Mouse (Mus musculus): ENCODE results near the gene Rnase12. TPM values are rescaled to one million over a fixed set of nuclear protein-coding genes. Genes with fewer than 3 reads are reported as not detected.
"Not testable (repeated sequence)": the region's sequence is repeated elsewhere in the genome, so short reads cannot be mapped to it uniquely, and the experiment has no call there.

Gene Rnase12
- total RNA-seq, 2 experiments from 2014 or later: not detected

GRCm38 (mm10) chr14:51024820-51025219, 32.6 kb downstream of the Rnase12 start:
- no peak for DNase-seq (ENCODE audit: low spot score in 2 of 2)

GRCm38 (mm10) chr14:51023457-51023856, 34.0 kb downstream of the Rnase12 start:
- no peak for DNase-seq (ENCODE audit: low spot score in 2 of 2)

- DNase-seq (ENCODE audit: low spot score in 2 of 2): no peak
Measured at GRCm38 (mm10) chr14:51017256-51017655, 40.2 kb downstream of the Rnase12 start.

GRCm38 (mm10) chr14:51015780-51016179, 41.7 kb downstream of the Rnase12 start:
- DNase-seq (ENCODE audit: low spot score in 2 of 2): no peak

- DNase-seq (ENCODE audit: low spot score in 2 of 2): not testable (repeated sequence)
Measured at GRCm38 (mm10) chr14:51014724-51015123, 42.7 kb downstream of the Rnase12 start.

GRCm38 (mm10) chr14:51009572-51009971, 47.9 kb downstream of the Rnase12 start:
- DNase-seq (ENCODE audit: low spot score in 2 of 2): no peak

- DNase-seq (ENCODE audit: low spot score in 2 of 2): no peak
Measured at GRCm38 (mm10) chr14:51008781-51009180, 48.7 kb downstream of the Rnase12 start.

GRCm38 (mm10) chr14:51007914-51008713, 49.3 kb downstream of the Rnase12 start:
- peak; percentile 27 to 38 for DNase-seq (ENCODE audit: low spot score in 2 of 2)

- no peak for DNase-seq (ENCODE audit: low spot score in 2 of 2)
Measured at GRCm38 (mm10) chr14:51007152-51007801, 50.2 kb downstream of the Rnase12 start, which contains the start of gene Rnase10. Gene Rnase10, plus strand, starts transcription at chr14:51007751.

Other genes starting within 250 kb of the Rnase12 start
- not detected for gene Ccnb1ip1, start 249.9 kb downstream of the Rnase12 start, total RNA-seq (2021)
- gene Parp2, start 249.8 kb downstream of the Rnase12 start, total RNA-seq (2021): 10 to 100 TPM; 22.1 to 28.9 TPM
- gene Tep1, start 187.1 kb downstream of the Rnase12 start, total RNA-seq (2021): 1 to 10 TPM; 2.9 to 3.6 TPM
- 1 to 10 TPM; 3.7 to 5.9 TPM for gene Klhl33, start 160.2 kb downstream of the Rnase12 start, total RNA-seq (2021)
- gene Osgep, start 132.8 kb downstream of the Rnase12 start, total RNA-seq (2021): 10 to 100 TPM; 34.9 to 39.0 TPM
- 10 to 100 TPM; 62.8 to 65.7 TPM for gene Apex1, start 132.7 kb downstream of the Rnase12 start, total RNA-seq (2021)
- 10 to 100 TPM; 86.4 to 96.1 TPM for gene Pip4p1, start 126.8 kb downstream of the Rnase12 start, total RNA-seq (2021)
- 10 to 100 TPM; 13.1 to 18.3 TPM for gene Pnp, start 126.6 kb downstream of the Rnase12 start, total RNA-seq (2021)
- gene Gm49342, start 113.1 kb downstream of the Rnase12 start, total RNA-seq (2021): 1 to 10 TPM; 6.2 to 9.3 TPM
- gene Pnp2, start 101.7 kb downstream of the Rnase12 start, total RNA-seq (2021): 1 to 10 TPM in 1 of 2 experiments, under 1 TPM in 1; 0.94 to 1.3 TPM
- gene Rnase10, start 49.9 kb downstream of the Rnase12 start, total RNA-seq (2021): not detected
- not detected for gene Rnase9, start 15.8 kb downstream of the Rnase12 start, total RNA-seq (2021)
- gene Rnase11, start 7.5 kb downstream of the Rnase12 start, total RNA-seq (2021): not detected
- not detected for gene Olfr750, start 16.8 kb upstream of the Rnase12 start, total RNA-seq (2021)
- 10 to 100 TPM; 15.1 to 16.7 TPM for gene Rnase4, start 33.4 kb upstream of the Rnase12 start, total RNA-seq (2021)
- 1 to 10 TPM; 3.3 to 5.5 TPM for gene Ang, start 33.5 kb upstream of the Rnase12 start, total RNA-seq (2021)
- not detected for gene Eddm3b, start 56.8 kb upstream of the Rnase12 start, total RNA-seq (2021)
- gene Rnase6, start 66.2 kb upstream of the Rnase12 start, total RNA-seq (2021): under 1 TPM; 0.30 to 0.66 TPM
- 1 to 10 TPM; 2.4 to 3.7 TPM for gene Rnase1, start 89.1 kb upstream of the Rnase12 start, total RNA-seq (2021)
- gene Rnase2b, start 104.6 kb upstream of the Rnase12 start, total RNA-seq (2021): under 1 TPM in 1 of 2 experiments, not detected in 1; 0.46 TPM
- gene Ang2, start 141.5 kb upstream of the Rnase12 start, total RNA-seq (2021): not detected
- gene Ear14, start 145.7 kb upstream of the Rnase12 start, total RNA-seq (2021): not detected
- not detected for gene Rnase2a, start 198.5 kb upstream of the Rnase12 start, total RNA-seq (2021)

Measured in layer of hippocampus, adult 18-20 months (tissue).